Mouse (Mus musculus) E14TG2a.4 (cell line): ENCODE data around the gene Asic5.

Experiments used
- H3K27me3 ChIP-seq: 2 replicates; pipeline ENCODE4 v1.6.1; 2014; ENCODE audit warnings: low read length, control low read depth; ENCODE audit not compliant: insufficient read depth
- H3K36me3 ChIP-seq: 2 replicates; pipeline ENCODE4 v1.6.1; 2014; ENCODE audit warnings: low read length, control low read depth; ENCODE audit not compliant: insufficient read depth
- H3K4me1 ChIP-seq: replicated peaks from 2 replicates; pipeline ENCODE4 v1.6.1; 2014; ENCODE audit warnings: low read depth, low read length, control low read depth
- H3K4me3 ChIP-seq: replicated peaks from 2 replicates; pipeline ENCODE4 v1.5.1; 2014; ENCODE audit warnings: mild to moderate bottlenecking, low read length
- H3K9me3 ChIP-seq: 2 replicates; pipeline ENCODE4 v1.6.1; 2014; ENCODE audit warnings: low read length, control low read depth
- CTCF ChIP-seq: conservative IDR thresholded peaks from 2 replicates; pipeline ENCODE4 v1.5.1; 2014; ENCODE audit warnings: low read length
- NANOG ChIP-seq: IDR thresholded peaks from 2 replicates; pipeline ENCODE4 v1.6.1; 2014; ENCODE audit warnings: borderline replicate concordance, low read length, mixed read lengths
- POU5F1 ChIP-seq: IDR thresholded peaks from 2 replicates; pipeline ENCODE4 v1.6.1; 2014; ENCODE audit warnings: low read length, borderline replicate concordance

Asic5 gene

GRCm38 (mm10) chr3:81961336-81961735 lies 20.8 kb upstream of the Asic5 start:
- Histone ChIP-seq H3K4me1 (no peaks in the 10 kb centered on the region), H3K4me3 (no peak overlapping the region), H3K36me3 (no peaks in the 10 kb centered on the region), H3K27me3 (no peaks in the 10 kb centered on the region), H3K9me3 (no peaks in the 10 kb centered on the region)
- no peak for TF ChIP-seq NANOG
- TF ChIP-seq POU5F1, result no peak
- no peak for TF ChIP-seq CTCF

- H3K27me3 ChIP-seq, result no peaks in the 10 kb centered on the region
- no peaks in the 10 kb centered on the region for H3K4me1 ChIP-seq
- H3K4me3 ChIP-seq, result no peak overlapping the region
- no peaks in the 10 kb centered on the region for H3K9me3 ChIP-seq
- TF ChIP-seq CTCF (no peak), POU5F1 (no peak), NANOG (no peak)
- H3K36me3 ChIP-seq, result no peaks in the 10 kb centered on the region
Observed at GRCm38 (mm10) chr3:81963768-81964167, 18.3 kb upstream of the Asic5 start.

- Histone ChIP-seq H3K36me3 (no peaks in the 10 kb centered on the region), H3K9me3 (no peaks in the 10 kb centered on the region), H3K4me1 (no peaks in the 10 kb centered on the region), H3K4me3 (no peak overlapping the region), H3K27me3 (no peaks in the 10 kb centered on the region)
- TF ChIP-seq CTCF (no peak), NANOG (no peak), POU5F1 (no peak)
Observed at GRCm38 (mm10) chr3:81964596-81964995, 17.5 kb upstream of the Asic5 start.

- H3K36me3 ChIP-seq, result no peaks in the 10 kb centered on the region
- no peaks in the 10 kb centered on the region for H3K4me1 ChIP-seq
- H3K27me3 ChIP-seq, result no peaks in the 10 kb centered on the region
- TF ChIP-seq POU5F1 (no peak), NANOG (no peak), CTCF (no peak)
- H3K9me3 ChIP-seq, result no peaks in the 10 kb centered on the region
- no peak overlapping the region for H3K4me3 ChIP-seq
Observed at GRCm38 (mm10) chr3:81975607-81976006, 6.5 kb upstream of the Asic5 start.

- no peak for TF ChIP-seq CTCF
- no peak for TF ChIP-seq NANOG
- no peak for TF ChIP-seq POU5F1
- no peaks in the 10 kb centered on the region for H3K9me3 ChIP-seq
- H3K4me3 ChIP-seq, result no peak within 1 kb of the TSS
- H3K4me1 ChIP-seq, result no peaks in the 10 kb centered on the region
- H3K27me3 ChIP-seq, result no peaks in the 10 kb centered on the region
- H3K36me3 ChIP-seq, result no peaks in the 10 kb centered on the region
Observed at GRCm38 (mm10) chr3:81976102-81976501, 6.0 kb upstream of the Asic5 start, which contains the start of gene Tdo2. Gene Tdo2 (minus strand): TSS chr3:81976202.

GRCm38 (mm10) chr3:81981576-81981975 lies 514 bp upstream of the Asic5 start:
- no peaks in the 10 kb centered on the region for H3K9me3 ChIP-seq
- TF ChIP-seq CTCF (no peak), POU5F1 (no peak)
- no peak overlapping the region for H3K4me3 ChIP-seq
- H3K27me3 ChIP-seq, result no peaks in the 10 kb centered on the region
- no peaks in the 10 kb centered on the region for H3K36me3 ChIP-seq
- no peaks in the 10 kb centered on the region for H3K4me1 ChIP-seq

GRCm38 (mm10) chr3:81983120-81983895 lies 1.2 kb downstream of the Asic5 start:
- no peak overlapping the region for H3K4me3 ChIP-seq
- TF ChIP-seq CTCF (no peak), NANOG (no peak), POU5F1 (no peak)
- H3K4me1 ChIP-seq, result no peaks in the 10 kb centered on the region

GRCm38 (mm10) chr3:81985100-81985499 lies 3.0 kb downstream of the Asic5 start:
- H3K27me3 ChIP-seq, result no peaks in the 10 kb centered on the region
- TF ChIP-seq NANOG, result no peak
- TF ChIP-seq CTCF, result no peak
- 0 out of 2 replicates have a peak, but pooled peaks cover 5% of the 10 kb centered on the region for H3K4me1 ChIP-seq
- H3K4me3 ChIP-seq, result no peak overlapping the region
- no peaks in the 10 kb centered on the region for H3K9me3 ChIP-seq
- no peaks in the 10 kb centered on the region for H3K36me3 ChIP-seq

More at GRCm38 (mm10) chr3:81983120-81983895, 1.2 kb downstream of the Asic5 start:
- no peaks in the 10 kb centered on the region for H3K9me3 ChIP-seq
- H3K36me3 ChIP-seq, result no peaks in the 10 kb centered on the region
- H3K27me3 ChIP-seq, result no peaks in the 10 kb centered on the region

GRCm38 (mm10) chr3:81986103-81986502 lies 4.0 kb downstream of the Asic5 start:
- 0 out of 2 replicates have a peak, but pooled peaks cover 5% of the 10 kb centered on the region for H3K4me1 ChIP-seq
- no peak overlapping the region for H3K4me3 ChIP-seq
- no peaks in the 10 kb centered on the region for H3K9me3 ChIP-seq
- no peak for TF ChIP-seq NANOG
- no peak for TF ChIP-seq POU5F1
- TF ChIP-seq CTCF, result no peak
- H3K36me3 ChIP-seq, result no peaks in the 10 kb centered on the region
- H3K27me3 ChIP-seq, result no peaks in the 10 kb centered on the region
